Mouse (Mus musculus): Measurements from ENCODE around the gene Fhl1. TPM values are rescaled to one million over a fixed set of nuclear protein-coding genes. Genes with fewer than 3 reads are reported as not detected.

Gene Fhl1
- polyA plus RNA-seq, 1 experiment = 448 TPM

DNA sequence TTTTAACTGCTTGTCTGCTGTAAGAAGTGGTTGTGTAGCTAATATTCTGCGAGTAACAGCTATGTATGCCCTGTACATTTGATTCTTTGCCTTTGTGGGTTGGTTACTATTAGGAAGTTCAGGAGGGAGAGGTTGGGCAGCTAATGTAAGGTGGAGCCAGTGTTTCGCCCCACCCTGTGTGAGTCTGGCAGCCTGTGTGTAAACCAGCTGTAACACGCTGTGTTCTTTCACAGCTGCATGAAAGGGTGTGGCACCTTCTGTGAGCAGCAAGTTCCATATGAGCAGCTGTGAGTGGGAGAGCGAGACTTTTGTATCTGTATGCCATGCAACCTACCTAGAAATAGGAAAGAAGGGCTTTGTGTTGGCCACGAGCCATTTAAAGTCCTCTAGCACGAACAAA is 20.6 kb downstream of the Fhl1 start:
- DNase-seq (ENCODE audit: low read depth) = no peak

DNA sequence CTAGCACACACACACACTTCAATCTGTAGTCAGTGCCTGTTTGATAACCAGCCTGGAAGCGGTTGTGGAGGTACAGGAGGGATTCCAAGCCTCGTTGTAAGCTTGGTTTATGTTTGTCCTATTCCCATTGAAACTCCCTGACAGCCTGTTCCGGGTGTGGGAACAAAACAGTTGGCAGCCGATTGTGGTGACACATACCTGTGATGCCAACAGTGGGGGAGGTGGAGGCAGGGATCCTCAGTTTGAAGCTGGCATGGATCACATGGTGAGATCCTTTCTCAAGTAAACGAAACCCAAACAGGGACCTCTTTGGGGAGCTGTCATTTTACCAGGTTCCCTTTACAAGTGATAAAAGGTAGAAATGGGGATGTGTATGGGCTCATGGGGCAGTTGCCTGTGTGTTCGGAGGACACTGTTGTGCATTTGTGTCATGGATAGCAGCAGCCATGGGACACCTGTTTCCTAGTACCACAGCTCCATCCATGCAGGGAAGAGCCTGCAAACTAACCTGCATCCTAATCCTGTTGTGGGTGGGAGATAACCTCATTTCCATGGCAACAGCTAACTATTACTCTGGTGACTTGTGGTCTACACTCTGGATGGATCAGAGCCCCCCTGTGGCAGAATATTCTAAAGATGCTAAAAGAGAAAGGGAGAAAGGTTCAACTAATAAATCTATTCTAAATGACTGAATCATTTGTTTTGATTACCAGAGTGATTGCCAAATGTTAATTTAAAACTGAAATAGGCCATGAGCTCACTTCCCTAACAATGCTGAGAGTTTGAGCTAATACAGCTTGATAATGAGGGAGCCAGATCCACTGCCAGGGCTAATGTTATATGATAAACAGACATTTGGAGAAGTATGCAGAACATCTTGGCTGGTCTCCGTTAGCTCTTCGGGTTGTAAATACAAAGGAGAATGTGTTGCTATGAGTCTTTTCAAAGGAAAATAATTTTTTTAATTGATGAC is 22.0 kb downstream of the Fhl1 start:
- no peak for DNase-seq (ENCODE audit: low read depth)

DNA sequence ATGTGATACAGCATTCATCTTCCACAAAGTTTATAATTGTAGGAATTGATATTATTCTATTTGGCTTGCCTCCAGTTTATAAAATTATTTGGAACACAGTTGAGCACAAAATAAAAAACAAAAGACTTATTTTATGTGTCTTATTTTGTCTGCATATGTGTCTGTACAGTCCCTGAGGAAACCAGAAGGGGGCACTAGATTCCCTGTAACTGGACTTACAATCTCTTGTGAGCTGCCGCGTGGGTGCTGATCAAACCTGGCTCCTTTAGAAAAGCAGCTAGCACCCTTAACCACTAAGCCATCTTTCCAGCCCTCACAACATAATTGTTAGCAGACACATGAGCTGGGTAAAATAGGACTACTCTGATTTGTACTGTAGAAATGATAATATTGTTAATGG is 24.1 kb downstream of the Fhl1 start:
- DNase-seq (ENCODE audit: low read depth) = no peak

DNA sequence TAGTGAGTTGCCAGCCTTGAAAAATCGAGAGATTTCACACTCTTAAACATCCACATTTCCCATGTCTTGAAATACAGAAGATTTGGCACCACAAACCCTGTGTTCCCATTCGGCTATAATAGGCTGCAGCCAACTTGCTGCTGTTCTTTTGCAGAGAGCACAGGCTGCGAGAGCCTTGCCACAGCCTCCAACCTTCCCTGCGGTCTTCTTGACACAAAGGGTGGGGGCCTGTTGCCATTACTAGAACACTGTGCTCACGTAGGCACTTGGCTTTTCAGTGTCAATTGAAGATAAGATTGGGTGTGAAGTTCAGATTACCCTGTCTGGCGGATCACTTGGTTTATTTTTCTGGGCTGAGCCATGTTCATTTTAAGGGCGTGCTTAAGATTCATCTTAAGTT is 24.8 kb downstream of the Fhl1 start:
- no peak for DNase-seq (ENCODE audit: low read depth)

DNA sequence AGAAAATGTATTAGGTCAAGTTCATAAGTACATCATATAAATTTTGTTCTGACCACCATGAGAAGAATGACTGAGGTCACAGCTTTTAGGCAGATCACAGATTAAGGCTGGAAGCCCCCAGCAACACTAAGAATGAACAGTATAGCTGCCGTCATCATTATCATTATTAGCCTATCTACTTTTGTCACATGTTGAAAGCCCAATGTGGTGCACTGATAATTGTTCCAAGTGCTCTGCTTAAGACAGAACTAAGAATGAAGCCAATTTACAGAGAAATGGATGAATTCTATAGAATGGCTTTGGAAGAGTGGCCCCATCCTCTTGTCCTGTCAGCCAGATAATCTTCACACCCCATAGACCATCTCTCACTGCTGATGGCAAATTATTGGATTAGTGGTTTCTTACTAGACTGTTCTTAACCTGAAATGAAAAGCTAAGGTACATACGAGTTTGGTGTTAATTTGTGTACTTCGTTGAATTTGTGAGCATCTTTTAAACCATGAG is 28.7 kb downstream of the Fhl1 start:
- DNase-seq (ENCODE audit: low read depth) = no peak

DNA sequence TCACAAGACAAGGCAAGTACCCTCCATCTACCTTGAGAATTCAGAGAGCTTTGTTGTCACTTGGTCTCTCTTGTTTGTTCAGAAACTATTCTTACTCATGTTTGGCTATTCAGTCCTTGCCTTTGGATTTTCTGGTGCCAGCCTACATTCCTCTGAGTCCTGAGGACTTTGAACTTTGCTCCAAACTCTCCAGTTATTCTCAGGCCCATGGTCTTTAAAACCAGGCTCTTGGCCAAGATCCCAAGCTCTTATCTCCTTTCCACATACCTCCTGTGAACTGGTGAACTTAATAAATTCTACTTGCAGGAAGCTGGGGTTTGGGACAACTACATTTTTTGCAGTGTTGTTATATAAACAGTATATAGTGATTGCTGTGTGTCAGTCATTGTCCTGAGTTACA is 38.3 kb downstream of the Fhl1 start:
- DNase-seq (ENCODE audit: low read depth) = no peak

DNA sequence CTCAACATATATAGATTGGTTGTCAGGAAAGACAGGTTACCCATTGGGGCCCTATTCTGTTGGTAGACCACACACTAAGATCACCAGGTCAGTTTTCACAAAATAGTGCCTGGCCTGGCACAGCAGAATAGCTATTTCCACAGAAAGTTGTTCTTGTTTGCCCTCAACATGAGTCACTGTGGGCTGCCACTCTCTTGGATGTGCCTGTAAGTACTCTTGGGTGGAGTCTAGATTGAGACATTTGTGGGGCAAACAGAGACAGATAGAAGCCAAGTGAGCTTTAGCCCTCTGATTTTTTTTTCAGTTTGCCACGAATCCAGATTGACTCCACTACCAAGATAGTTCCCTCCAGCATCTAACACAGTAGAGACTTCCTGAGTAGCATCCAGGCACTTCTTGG is 40.2 kb downstream of the Fhl1 start:
- DNase-seq (ENCODE audit: low read depth) = no peak

DNA sequence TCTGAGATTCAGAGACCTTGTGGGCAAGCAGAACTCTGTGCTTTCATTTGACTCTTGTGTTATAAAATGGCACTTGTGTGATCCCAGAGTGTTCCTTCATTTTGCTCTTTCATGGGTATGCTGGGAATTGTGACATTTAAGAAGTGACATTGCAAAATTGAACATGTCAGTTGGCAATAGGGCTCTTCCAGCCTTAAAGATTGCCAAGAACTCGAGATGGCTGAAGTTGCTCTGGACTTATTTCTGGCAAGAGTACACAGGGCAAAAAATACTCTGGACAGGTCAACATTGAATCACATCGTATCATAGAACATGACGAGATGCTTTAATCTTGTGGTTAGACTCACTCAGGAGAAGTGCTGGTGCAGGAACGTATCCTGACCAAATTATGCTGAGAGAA is 41.7 kb downstream of the Fhl1 start:
- DNase-seq (ENCODE audit: low read depth) = no peak

DNA sequence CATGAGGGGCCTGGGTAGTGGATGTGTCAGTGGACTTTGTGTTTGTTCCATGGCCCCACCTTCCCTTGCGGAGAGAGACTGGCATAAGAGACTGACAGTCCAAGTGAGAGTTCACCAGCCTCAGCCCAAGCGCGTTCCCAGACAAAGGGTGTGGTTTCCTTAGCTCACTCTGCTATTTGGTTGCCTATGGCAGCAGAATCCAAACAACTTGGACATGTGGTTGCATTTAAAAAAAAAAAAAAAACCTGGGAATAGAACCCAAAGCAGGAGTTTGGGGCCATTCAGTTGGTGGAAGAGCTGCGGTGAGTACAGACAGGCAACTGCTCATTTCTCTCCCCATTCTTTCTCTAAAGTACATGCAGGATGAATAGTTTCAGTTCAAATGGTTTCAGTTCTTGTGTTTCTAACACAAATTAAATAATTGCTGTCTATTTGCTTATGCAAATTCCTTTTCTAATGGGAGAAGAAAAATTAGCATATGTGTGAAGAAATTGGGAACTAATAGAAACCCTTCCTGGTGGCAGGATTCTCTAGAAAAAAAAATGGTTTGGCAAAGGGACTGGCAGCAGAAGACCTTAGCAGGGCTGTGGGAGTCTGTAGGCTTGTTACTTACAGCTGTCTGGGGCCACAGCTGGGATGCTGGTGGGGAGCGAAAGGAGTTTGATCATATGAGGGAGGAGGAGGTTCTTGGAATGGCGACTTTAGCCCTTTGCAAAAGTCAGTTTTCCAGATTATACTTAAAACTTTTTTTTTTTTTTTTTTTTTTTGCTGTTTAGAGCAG is 54.9 kb downstream of the Fhl1 start:
- DNase-seq (ENCODE audit: low read depth) = no peak

DNA sequence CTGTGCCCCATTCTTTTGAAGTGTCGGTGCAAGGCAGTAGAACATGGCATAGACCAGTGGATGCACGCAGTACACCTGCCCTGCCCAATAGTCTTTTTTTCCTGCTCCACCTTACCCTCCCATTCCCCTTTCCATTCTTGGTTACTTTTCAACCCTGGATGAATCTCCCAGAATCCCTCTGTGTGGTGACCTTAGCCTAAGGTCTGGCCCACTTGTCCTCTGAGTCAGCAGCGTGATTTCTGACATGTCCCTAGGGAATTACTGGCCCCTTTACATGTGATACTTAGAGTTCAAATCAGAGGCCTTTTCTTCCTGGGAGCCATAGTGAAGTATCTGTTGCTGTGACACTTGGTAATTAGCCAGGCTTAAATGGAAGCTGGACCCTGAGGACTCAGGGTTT is 55.9 kb downstream of the Fhl1 start:
- no peak for DNase-seq (ENCODE audit: low read depth)

DNA sequence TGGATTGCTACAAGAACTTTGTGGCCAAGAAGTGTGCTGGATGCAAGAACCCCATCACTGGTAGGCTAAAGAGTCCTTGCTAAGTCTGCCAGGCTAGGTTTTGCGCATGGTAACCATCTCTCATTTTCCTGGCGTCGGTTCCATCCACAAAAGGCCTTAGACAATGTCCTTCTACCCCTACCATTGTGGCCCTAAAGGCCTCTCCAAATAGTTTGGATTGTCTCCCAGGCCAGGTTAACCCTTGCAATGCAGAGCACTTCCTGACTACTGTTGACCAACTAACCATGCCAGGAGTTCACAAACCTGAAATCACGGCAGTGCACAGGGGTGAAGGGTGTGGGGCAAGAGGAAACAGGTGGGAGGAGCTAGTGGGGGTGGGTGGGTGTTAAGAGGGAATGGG is 59.0 kb downstream of the Fhl1 start:
- DNase-seq (ENCODE audit: low read depth) = no peak

DNA sequence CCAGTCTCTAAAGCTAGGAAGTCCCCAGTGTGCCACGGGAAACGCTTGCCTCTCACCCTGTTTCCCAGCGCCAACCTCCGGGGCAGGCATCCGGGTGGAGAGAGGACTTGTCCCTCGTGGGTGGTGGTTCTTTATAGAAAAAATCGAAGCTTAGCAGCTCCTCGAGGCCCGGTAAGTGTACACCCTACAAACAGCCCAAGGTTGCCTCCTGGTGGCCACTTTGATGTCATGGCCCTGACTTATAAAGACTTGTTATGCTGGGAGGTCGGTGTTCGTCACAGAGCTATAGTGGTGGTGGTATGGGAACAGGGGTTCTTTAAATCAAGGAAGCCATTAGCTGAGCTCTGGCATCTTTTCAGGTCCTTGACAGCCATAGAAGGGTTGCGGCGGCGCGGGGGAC is 59.7 kb downstream of the Fhl1 start:
- DNase-seq (ENCODE audit: low read depth) = no peak

DNA sequence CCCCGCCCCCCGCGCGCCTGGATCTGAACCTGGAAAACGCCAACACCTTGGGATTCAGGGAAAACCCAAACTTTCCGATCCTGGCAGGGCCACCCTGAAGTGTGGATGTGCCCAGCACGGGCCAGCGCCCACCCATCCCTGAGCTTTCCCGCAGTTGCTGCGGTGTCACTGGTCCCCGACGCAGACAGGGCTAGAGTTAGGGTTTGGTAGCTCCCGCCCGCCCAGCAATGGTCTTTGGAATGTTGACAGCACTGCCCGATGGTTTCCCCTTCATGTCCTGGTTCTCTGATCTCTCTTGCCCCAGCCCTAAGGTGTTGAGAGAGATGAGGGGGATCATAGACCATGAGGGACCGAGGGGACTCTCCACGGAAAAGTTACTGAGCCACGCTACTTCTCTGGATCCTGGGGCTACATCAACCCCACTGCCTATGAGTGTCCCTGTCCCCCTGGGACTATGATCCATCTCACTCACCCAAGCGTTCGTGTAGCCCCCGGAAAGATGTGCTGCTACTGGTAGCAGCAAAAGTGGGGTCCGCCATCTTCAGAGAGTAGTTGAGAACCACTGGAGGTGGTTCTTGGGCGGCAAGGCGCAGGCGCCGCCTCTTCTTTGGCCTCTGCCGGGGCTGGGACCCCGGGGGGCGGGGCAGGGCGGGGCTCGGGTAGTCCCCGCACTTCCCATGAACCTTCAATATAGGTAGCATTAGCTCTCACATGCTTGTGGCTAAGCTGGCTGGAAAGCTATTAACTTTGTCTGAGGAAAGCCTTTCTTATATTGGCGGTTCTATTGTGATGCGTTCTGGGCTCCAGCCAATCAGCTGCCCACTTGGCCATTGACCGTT is 90.4 kb downstream of the Fhl1 start, which contains the start of gene Map7d3:
Gene Map7d3, minus strand, starts transcription at position 562 of the 839 bp plus-strand sequence.
- no peak for DNase-seq (ENCODE audit: low read depth)

DNA sequence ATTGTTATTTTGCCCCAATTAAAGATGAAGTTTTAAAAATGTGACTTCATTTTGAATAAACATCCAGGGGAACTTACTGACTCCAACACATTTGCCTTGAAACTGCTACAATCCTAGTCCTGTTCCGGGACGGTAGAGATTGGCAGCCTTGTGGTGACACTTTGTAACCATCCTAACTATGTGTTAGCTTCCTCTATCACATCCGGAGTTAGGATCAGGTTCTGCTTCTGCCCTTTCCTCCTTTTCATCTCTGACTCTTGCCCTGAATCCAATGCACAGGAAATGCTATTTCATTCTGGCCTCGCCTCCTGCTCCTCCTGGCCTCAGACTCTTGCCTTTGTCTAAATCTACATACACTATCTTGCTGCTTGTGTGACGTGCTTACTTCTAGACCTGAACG is 95.9 kb downstream of the Fhl1 start:
- DNase-seq (ENCODE audit: low read depth) = no peak

DNA sequence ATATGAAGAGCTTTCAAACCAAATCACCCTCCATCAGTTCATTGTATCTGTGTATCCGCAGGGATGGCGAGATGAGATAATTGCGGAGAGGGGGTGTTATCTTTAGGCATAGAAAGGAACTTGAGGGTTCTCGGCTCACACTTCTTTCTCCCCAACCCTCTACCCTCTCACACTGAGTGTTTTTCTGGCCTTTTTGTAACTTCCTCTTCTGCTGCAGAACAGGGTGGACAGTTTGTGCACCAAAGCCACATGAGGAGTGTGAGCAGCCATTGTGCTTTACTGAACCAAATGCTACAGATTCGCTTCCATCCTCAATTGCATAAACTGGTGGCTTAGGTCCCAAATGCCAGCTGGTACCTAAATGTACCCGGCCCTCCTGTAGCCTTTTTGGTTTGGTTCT is 104.3 kb downstream of the Fhl1 start:
- DNase-seq (ENCODE audit: low read depth) = no peak

DNA sequence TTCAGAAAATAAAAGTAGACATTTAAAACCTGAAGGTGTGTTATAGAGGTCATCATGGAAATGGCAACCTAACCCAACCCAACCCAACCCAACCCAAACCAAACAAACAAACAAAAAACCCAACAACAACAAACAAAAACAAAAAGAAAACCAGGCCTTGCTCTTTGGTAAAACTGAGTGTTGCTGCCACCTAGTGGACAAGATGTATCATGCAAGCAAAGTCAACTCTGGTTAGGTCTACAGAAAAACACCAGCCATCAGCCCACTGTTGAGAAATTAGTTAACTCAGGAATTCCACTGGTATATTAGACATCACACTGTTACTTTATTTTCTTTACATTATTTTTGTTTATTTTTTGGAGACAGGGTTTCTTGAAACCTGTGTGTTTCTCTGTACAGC is 107.8 kb downstream of the Fhl1 start:
- DNase-seq (ENCODE audit: low read depth) = no peak

DNA sequence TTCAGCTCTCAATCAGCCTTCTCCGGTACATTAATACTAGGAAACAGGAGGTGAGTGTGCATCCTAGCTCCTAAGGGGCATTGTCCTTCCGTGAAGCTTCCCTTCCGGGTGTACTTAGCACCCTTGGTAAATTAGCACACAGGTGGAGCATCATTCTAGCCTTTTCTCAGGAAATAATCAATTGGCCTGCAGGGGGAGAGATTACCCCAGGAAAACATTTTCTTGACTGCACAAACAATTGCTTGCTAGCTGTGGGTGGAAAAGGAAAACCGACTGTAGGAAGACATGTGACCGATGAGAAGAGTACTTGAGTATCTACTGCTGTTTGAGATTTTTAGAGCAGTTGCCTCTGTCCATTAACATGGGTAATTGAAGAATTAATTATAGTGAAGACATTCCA is 109.7 kb downstream of the Fhl1 start:
- DNase-seq (ENCODE audit: low read depth) = no peak

Other genes with a start within 250 kb of the Fhl1 start
- not detected in 2 replicates for gene Gm10477, start 207.0 kb upstream of the Fhl1 start, polyA plus RNA-seq (2012; rRNA removed)
- gene Gm648, start 182.2 kb upstream of the Fhl1 start, polyA plus RNA-seq (2012; rRNA removed) = 0.14 TPM in 1 of 2 replicates, not detected in the other
- 10.9 and 14.9 TPM in 2 replicates for gene Mmgt1, start 133.7 kb upstream of the Fhl1 start, polyA plus RNA-seq (2012; rRNA removed)
- gene Slc9a6, start 122.0 kb upstream of the Fhl1 start, polyA plus RNA-seq (2012; rRNA removed) = 49.1 and 58.5 TPM in 2 replicates
- gene Map7d3, start 90.5 kb downstream of the Fhl1 start, polyA plus RNA-seq (2012; rRNA removed) = 0.35 and 0.47 TPM in 2 replicates
- gene Adgrg4, start 138.4 kb downstream of the Fhl1 start, polyA plus RNA-seq (2012; rRNA removed) = not detected in 2 replicates

Data from gonadal fat pad, adult 2 months (tissue).